Mouse (Mus musculus) liver, postnatal 0 days (tissue): ENCODE measurements around the gene Olfr1302.

Experiments used
- CTCF ChIP-seq: sonication (generic); IDR thresholded peaks from 2 replicates; pipeline ENCODE4 v1.5.1; 2016; ENCODE audit warnings: antibody characterized with exemption, low read depth
- EP300 ChIP-seq: IDR thresholded peaks from 2 replicates; pipeline ENCODE4 v1.6.1; 2016; ENCODE audit warnings: antibody characterized with exemption, low read depth, mild to moderate bottlenecking

DNA sequence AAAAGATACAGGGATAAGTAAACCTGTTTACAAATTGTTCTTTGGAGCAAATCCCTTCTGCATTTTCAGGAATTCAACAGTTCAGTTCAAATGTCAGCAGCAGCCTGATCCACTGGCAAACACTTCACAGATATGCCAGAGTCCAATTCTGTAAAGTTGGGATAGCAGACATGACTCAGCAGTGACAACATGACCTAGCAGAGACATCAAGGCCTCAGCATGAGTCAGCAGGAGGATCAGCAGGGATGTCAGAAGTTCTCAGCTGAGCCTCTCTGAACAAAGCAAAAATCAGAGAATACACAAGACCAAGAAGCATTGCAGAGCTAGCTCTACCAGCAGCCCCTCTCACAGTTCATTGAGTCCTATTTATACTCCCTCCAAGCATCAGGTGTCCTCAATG is 35.7 kb downstream of the Olfr1302 start:
- no peak for TF ChIP-seq CTCF
- TF ChIP-seq EP300 = no peak
